Mouse (Mus musculus) testis, adult 2 months (tissue): Measurements from ENCODE around the gene Phf1.

Source experiments
- CTCF ChIP-seq: fragments of 200-500 bp; IDR thresholded peaks from 2 replicates; pipeline ENCODE4 v1.5.1; 2012; ENCODE audit warnings: low read depth, mild to moderate bottlenecking, inconsistent platforms, low read length, moderate library complexity; ENCODE audit not compliant: control insufficient read depth, insufficient read depth, insufficient replicate concordance
- POLR2A ChIP-seq: fragments of 200-500 bp; IDR thresholded peaks from 2 replicates; pipeline ENCODE4 v1.6.1; 2012; ENCODE audit warnings: low read depth, mild to moderate bottlenecking, inconsistent platforms, low read length, moderate library complexity; ENCODE audit not compliant: control insufficient read depth

DNA sequence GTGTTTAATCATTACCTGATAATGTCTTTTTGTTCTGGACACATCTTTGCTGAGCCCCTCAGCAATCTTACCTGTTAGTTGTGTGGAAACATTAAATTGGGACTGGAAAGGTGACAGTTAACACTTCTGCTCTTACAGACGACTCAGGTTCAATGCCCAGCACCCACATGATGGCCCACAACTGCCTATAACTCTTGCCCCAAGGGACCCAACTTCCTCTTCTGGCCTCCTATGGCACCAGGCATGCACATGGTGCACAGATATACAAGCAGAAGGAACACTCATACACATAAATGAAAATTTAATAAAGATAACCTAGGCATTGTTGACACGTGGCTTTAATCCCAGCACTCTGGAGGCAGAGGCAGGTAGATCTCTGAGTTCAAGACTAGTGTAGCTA, 46.6 kb downstream of the Phf1 start:
- TF ChIP-seq CTCF = no peak
- TF ChIP-seq POLR2A = no peak
